Mouse (Mus musculus) MEL (cell line): ENCODE data around the gene Glyctk. TPM values are rescaled to one million over a fixed set of nuclear protein-coding genes. Genes with fewer than 3 reads are reported as not detected.

Source experiments
- DNase-seq: peaks from one replicate; pipeline ENCODE4 v3.0.0; 2011; ENCODE audit warnings: low read depth, low spot score
- H3K27ac ChIP-seq: 2 replicates; pipeline ENCODE4 v1.5.1; 2012; ENCODE audit warnings: low read depth, mild to moderate bottlenecking, control low read depth, low read length, moderate library complexity; ENCODE audit not compliant: control insufficient read depth
- H3K27me3 ChIP-seq, 2 experiments: fragments of 150-350 bp in 1 of 2; sonication (generic) in 1 of 2; 2 replicates each; pipeline ENCODE4 v1.6.1; 2012; ENCODE audit warnings: low read length in 2 of 2, mild to moderate bottlenecking in 2 of 2, improper control_type of control experiment in 1 of 2, moderate library complexity in 1 of 2; ENCODE audit not compliant: insufficient read depth in 2 of 2, control insufficient read depth in 1 of 2
- H3K36me3 ChIP-seq, 2 experiments: 2 replicates each; pipeline ENCODE4 v1.6.1; 2012 to 2014; ENCODE audit warnings: low read length in 2 of 2, improper control_type of control experiment in 1 of 2, inconsistent platforms in 1 of 2, mild to moderate bottlenecking in 1 of 2; ENCODE audit not compliant: insufficient read depth in 2 of 2, control insufficient read depth in 1 of 2
- H3K4me1 ChIP-seq, 2 experiments: fragments of 150-350 bp in 1 of 2; sonication (generic) in 1 of 2; 2 replicates each; pipeline ENCODE4 v1.6.1; 2012; ENCODE audit warnings: low read length in 2 of 2, improper control_type of control experiment in 1 of 2, mild to moderate bottlenecking in 1 of 2; ENCODE audit not compliant: insufficient read depth in 2 of 2, control insufficient read depth in 1 of 2
- H3K4me3 ChIP-seq, 2 experiments: fragments of 150-350 bp in 1 of 2; sonication (generic) in 1 of 2; 2 replicates each; pipeline ENCODE4 v1.5.1; 2012; ENCODE audit warnings: low read depth in 2 of 2, low read length in 2 of 2, mild to moderate bottlenecking in 2 of 2, moderate library complexity in 2 of 2, control low read depth in 1 of 2, improper control_type of control experiment in 1 of 2; ENCODE audit not compliant: control insufficient read depth in 1 of 2, insufficient read depth in 1 of 2
- H3K79me2 ChIP-seq: 2 replicates; pipeline ENCODE4 v1.6.1; 2012; ENCODE audit warnings: mild to moderate bottlenecking, low read length, moderate library complexity; ENCODE audit not compliant: control insufficient read depth, poor library complexity, insufficient read depth
- H3K9ac ChIP-seq: 2 replicates; pipeline ENCODE4 v1.6.1; 2012; ENCODE audit warnings: low read depth, mild to moderate bottlenecking, control low read depth, low read length, moderate library complexity; ENCODE audit not compliant: control insufficient read depth, poor library complexity, severe bottlenecking
- H3K9me3 ChIP-seq: fragments of 150-350 bp; sonication (generic); replicated peaks from 2 replicates; pipeline ENCODE4 v1.6.1; 2012; ENCODE audit warnings: mild to moderate bottlenecking, low read length, improper control_type of control experiment, moderate library complexity; ENCODE audit not compliant: insufficient read depth
- BHLHE40 ChIP-seq: IDR thresholded peaks from 2 replicates; pipeline ENCODE4 v1.6.1; 2012; ENCODE audit warnings: low read depth, mild to moderate bottlenecking, inconsistent platforms, low read length, improper control_type of control experiment, borderline replicate concordance
- CHD1 ChIP-seq: IDR thresholded peaks from 2 replicates; pipeline ENCODE4 v1.6.1; 2012; ENCODE audit warnings: low read depth, mild to moderate bottlenecking, inconsistent platforms, low read length, improper control_type of control experiment
- CHD2 ChIP-seq: IDR thresholded peaks from 2 replicates; pipeline ENCODE4 v1.6.1; 2011; ENCODE audit warnings: low read length, improper control_type of control experiment
- CTCF ChIP-seq, 3 experiments: IDR thresholded peaks in 2 of 3; conservative IDR thresholded peaks in 1 of 3; 2 replicates each; pipeline ENCODE4 v1.5.1; 2011 to 2012; ENCODE audit warnings: low read length in 3 of 3, low read depth in 2 of 3, mild to moderate bottlenecking in 2 of 3, improper control_type of control experiment in 1 of 3, inconsistent platforms in 1 of 3, mixed read lengths in 1 of 3, moderate library complexity in 1 of 3; ENCODE audit not compliant: control insufficient read depth in 1 of 3, insufficient read depth in 1 of 3, poor library complexity in 1 of 3, severe bottlenecking in 1 of 3
- E2F4 ChIP-seq: IDR thresholded peaks from 2 replicates; pipeline ENCODE4 v1.6.1; 2011; ENCODE audit warnings: low read depth, low read length, improper control_type of control experiment, borderline replicate concordance
- ELF1 ChIP-seq: IDR thresholded peaks from 2 replicates; pipeline ENCODE4 v1.6.1; 2014; ENCODE audit warnings: low read depth, mild to moderate bottlenecking, inconsistent platforms, low read length, improper control_type of control experiment, moderate library complexity
- EP300 ChIP-seq, 2 experiments: IDR thresholded peaks; 2 replicates each; pipeline ENCODE4 v1.6.1; 2011; ENCODE audit warnings: improper control_type of control experiment in 2 of 2, low read length in 2 of 2, low read depth in 1 of 2, mild to moderate bottlenecking in 1 of 2
- ETS1 ChIP-seq: IDR thresholded peaks from 2 replicates; pipeline ENCODE4 v1.6.1; 2012; ENCODE audit warnings: low read depth, mild to moderate bottlenecking, inconsistent platforms, low read length, improper control_type of control experiment, moderate library complexity
- GABPA ChIP-seq: IDR thresholded peaks from 2 replicates; pipeline ENCODE4 v1.6.1; 2012; ENCODE audit warnings: low read depth, mild to moderate bottlenecking, inconsistent platforms, low read length, improper control_type of control experiment, moderate library complexity
- GATA1 ChIP-seq: IDR thresholded peaks from 2 replicates; pipeline ENCODE4 v1.6.1; 2011; ENCODE audit warnings: low read depth, low read length, improper control_type of control experiment
- HCFC1 ChIP-seq: IDR thresholded peaks from 2 replicates; pipeline ENCODE4 v1.6.1; 2012; ENCODE audit warnings: low read depth, mild to moderate bottlenecking, inconsistent platforms, low read length, improper control_type of control experiment, moderate library complexity
- JUND ChIP-seq: IDR thresholded peaks from 2 replicates; pipeline ENCODE4 v1.6.1; 2011; ENCODE audit warnings: low read depth, mild to moderate bottlenecking, improper control_type of control experiment, low read length
- KAT2A ChIP-seq: conservative IDR thresholded peaks from 2 replicates; pipeline ENCODE4 v1.6.1; 2012; ENCODE audit warnings: low read depth, low read length, improper control_type of control experiment, inconsistent platforms
- MAFK ChIP-seq: IDR thresholded peaks from 2 replicates; pipeline ENCODE4 v1.6.1; 2011; ENCODE audit warnings: low read depth, mild to moderate bottlenecking, low read length, improper control_type of control experiment, borderline replicate concordance
- MAZ ChIP-seq: IDR thresholded peaks from 2 replicates; pipeline ENCODE4 v1.6.1; 2012; ENCODE audit warnings: low read depth, mild to moderate bottlenecking, inconsistent platforms, low read length, improper control_type of control experiment
- MEF2A ChIP-seq: IDR thresholded peaks from 2 replicates; pipeline ENCODE4 v1.6.1; 2014; ENCODE audit warnings: low read depth, mild to moderate bottlenecking, inconsistent platforms, low read length, improper control_type of control experiment; ENCODE audit not compliant: poor library complexity, insufficient replicate concordance, severe bottlenecking; ENCODE audit errors: extremely low read depth
- MXI1 ChIP-seq: IDR thresholded peaks from 2 replicates; pipeline ENCODE4 v1.6.1; 2011; ENCODE audit warnings: mild to moderate bottlenecking, low read depth, low read length, improper control_type of control experiment
- MYC ChIP-seq: IDR thresholded peaks from 2 replicates; pipeline ENCODE4 v1.6.1; 2011; ENCODE audit warnings: low read depth, mild to moderate bottlenecking, low read length, improper control_type of control experiment, moderate library complexity
- NELFE ChIP-seq: IDR thresholded peaks from 2 replicates; pipeline ENCODE4 v1.6.1; 2011; ENCODE audit warnings: low read depth, low read length, improper control_type of control experiment
- NRF1 ChIP-seq: IDR thresholded peaks from 2 replicates; pipeline ENCODE4 v1.6.1; 2014; ENCODE audit warnings: low read depth, mild to moderate bottlenecking, inconsistent platforms, low read length, improper control_type of control experiment, moderate library complexity; ENCODE audit not compliant: poor library complexity, insufficient read depth, severe bottlenecking
- POLR2A ChIP-seq, 2 experiments: IDR thresholded peaks; 2 replicates each; pipeline ENCODE4 v1.6.1; 2011 to 2012; ENCODE audit warnings: low read length in 2 of 2, mild to moderate bottlenecking in 2 of 2, control low read depth in 1 of 2, improper control_type of control experiment in 1 of 2, low read depth in 1 of 2, moderate library complexity in 1 of 2; ENCODE audit not compliant: control insufficient read depth in 1 of 2, insufficient read depth in 1 of 2, poor library complexity in 1 of 2
- POLR2AphosphoS2 ChIP-seq: IDR thresholded peaks from 2 replicates; pipeline ENCODE4 v1.6.1; 2011; ENCODE audit warnings: low read length, improper control_type of control experiment
- POLR2AphosphoS5 ChIP-seq: IDR thresholded peaks from 2 replicates; pipeline ENCODE4 v1.6.1; 2012; ENCODE audit warnings: low read depth, borderline replicate concordance, mild to moderate bottlenecking, inconsistent platforms, low read length, moderate library complexity, mixed read lengths
- RAD21 ChIP-seq: IDR thresholded peaks from 2 replicates; pipeline ENCODE4 v1.6.1; 2011; ENCODE audit warnings: mild to moderate bottlenecking, low read depth, low read length, improper control_type of control experiment
- RCOR1 ChIP-seq: IDR thresholded peaks from 2 replicates; pipeline ENCODE4 v1.6.1; 2012; ENCODE audit warnings: low read depth, mild to moderate bottlenecking, inconsistent platforms, low read length, improper control_type of control experiment
- SIN3A ChIP-seq: IDR thresholded peaks from 2 replicates; pipeline ENCODE4 v1.6.1; 2012; ENCODE audit warnings: low read length, improper control_type of control experiment, inconsistent platforms
- SMC3 ChIP-seq: IDR thresholded peaks from 2 replicates; pipeline ENCODE4 v1.6.1; 2011; ENCODE audit warnings: low read depth, low read length, improper control_type of control experiment
- TAL1 ChIP-seq: IDR thresholded peaks from 2 replicates; pipeline ENCODE4 v1.6.1; 2012; ENCODE audit warnings: mild to moderate bottlenecking, inconsistent platforms, low read length, moderate library complexity, mixed read lengths
- TBP ChIP-seq: IDR thresholded peaks from 2 replicates; pipeline ENCODE4 v1.8.0; 2011; ENCODE audit warnings: low read depth, low read length, improper control_type of control experiment
- TCF12 ChIP-seq: IDR thresholded peaks from 2 replicates; pipeline ENCODE4 v1.6.1; 2014; ENCODE audit warnings: low read depth, mild to moderate bottlenecking, inconsistent platforms, low read length, improper control_type of control experiment, moderate library complexity
- UBTF ChIP-seq: IDR thresholded peaks from 2 replicates; pipeline ENCODE4 v1.6.1; 2012; ENCODE audit warnings: low read depth, mild to moderate bottlenecking, inconsistent platforms, low read length, improper control_type of control experiment, moderate library complexity, borderline replicate concordance; ENCODE audit not compliant: insufficient read depth
- USF1 ChIP-seq: IDR thresholded peaks from 2 replicates; pipeline ENCODE4 v1.6.1; 2014; ENCODE audit warnings: low read depth, mild to moderate bottlenecking, inconsistent platforms, low read length, improper control_type of control experiment, moderate library complexity
- ZC3H11A ChIP-seq: IDR thresholded peaks from 2 replicates; pipeline ENCODE4 v1.6.1; 2012; ENCODE audit warnings: low read depth, mild to moderate bottlenecking, inconsistent platforms, low read length, improper control_type of control experiment
- ZKSCAN1 ChIP-seq: IDR thresholded peaks from 2 replicates; pipeline ENCODE4 v1.6.1; 2012; ENCODE audit warnings: low read depth, mild to moderate bottlenecking, inconsistent platforms, low read length, improper control_type of control experiment, moderate library complexity
- ZMIZ1 ChIP-seq: IDR thresholded peaks from 2 replicates; pipeline ENCODE4 v1.6.1; 2012; ENCODE audit warnings: low read depth, mild to moderate bottlenecking, inconsistent platforms, low read length, improper control_type of control experiment, moderate library complexity
- ZNF384 ChIP-seq: IDR thresholded peaks from 2 replicates; pipeline ENCODE4 v1.6.1; 2012; ENCODE audit warnings: low read depth, mild to moderate bottlenecking, inconsistent platforms, low read length, improper control_type of control experiment
- polyA plus RNA-seq, 2 experiments: library from polyadenylated mRNA; stranded (reverse) in 1 of 2; unstranded in 1 of 2; fragments of >175 nt in 1 of 2; fragments of >200 nt in 1 of 2; gene quantifications; 2 replicates each; pipeline versions ENCODE4 v1.2.1 to v1.2.4; 2012; ENCODE audit warnings: low replicate concordance in 2 of 2, low read depth in 1 of 2; ENCODE audit not compliant: insufficient read length in 2 of 2, insufficient read depth in 1 of 2, missing spikeins in 1 of 2
- total RNA-seq: library from RNA; depleted of rRNA; stranded (reverse); fragments of 300-350 nt; gene quantifications from 2 replicates; pipeline ENCODE4 v1.2.3, GENCODE M21; 2012

Glyctk gene
- total and polyA plus RNA-seq, 3 experiments: 3.1 to 3.3 TPM; not detected in 1

DNA sequence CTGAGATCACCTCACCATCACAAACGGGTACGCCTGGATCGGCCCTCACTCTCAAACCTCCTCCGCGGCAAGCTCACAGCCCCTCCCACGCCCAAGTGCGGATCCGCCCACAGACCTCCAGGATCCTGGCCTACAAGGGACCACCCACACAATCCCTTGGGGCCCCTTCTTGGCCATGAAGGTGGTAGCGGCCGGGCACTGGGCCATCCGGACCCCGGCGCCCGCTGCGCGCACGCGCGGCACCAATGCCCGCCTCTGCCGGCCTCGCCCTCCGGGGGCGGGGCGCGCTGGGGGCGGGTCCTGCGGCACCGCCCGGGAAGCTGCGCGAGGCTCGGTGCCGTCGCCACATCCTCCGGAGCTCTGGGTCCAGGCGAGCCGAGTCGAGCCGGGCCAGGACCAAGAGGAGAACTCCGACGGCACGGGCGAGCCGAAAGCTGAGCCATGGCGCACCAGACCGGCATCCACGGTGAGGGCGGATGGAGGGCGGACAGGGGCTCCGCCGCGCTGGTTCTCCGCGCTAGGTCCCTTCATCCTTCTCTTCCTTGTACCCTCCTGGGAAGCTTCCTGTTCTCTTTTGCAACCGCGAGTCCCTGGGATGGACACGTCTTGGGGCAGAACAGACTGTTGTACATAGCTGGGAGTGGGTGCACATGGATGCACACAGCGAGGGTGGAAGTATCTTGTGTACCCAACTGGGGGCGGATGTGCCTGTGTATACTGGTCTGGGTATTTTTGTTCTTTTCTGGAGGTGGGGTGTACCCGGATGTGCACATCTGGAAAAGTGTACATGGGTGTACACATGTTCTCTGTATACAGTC lies 45.1 kb upstream of the Glyctk start, which contains the start of gene Twf2:
TSS of gene Twf2 (plus strand) at position 290 of the 818 bp plus-strand sequence.
- Histone ChIP-seq H3K36me3 (peaks cover 0 to 19% of the 10 kb centered on the region in 2 experiments; a peak in 2 of 4 replicates), H3K27ac (peak within 1 kb of the TSS; percentile 58), H3K4me3 (peak within 1 kb of the TSS; percentile 67 to 88), H3K9me3 (no peaks in the 10 kb centered on the region), H3K9ac (peak within 1 kb of the TSS; percentile 62), H3K27me3 (no peaks in the 10 kb centered on the region), H3K79me2 (peaks cover 18% of the 10 kb centered on the region), H3K4me1 (peaks cover 9 to 35% of the 10 kb centered on the region in 2 experiments)
- DNase-seq: peak; percentile 94
- no peak for TF ChIP-seq SMC3
- no peak for TF ChIP-seq GATA1
- TF ChIP-seq E2F4: no peak
- TF ChIP-seq GABPA: no peak
- TF ChIP-seq MEF2A: no peak
- TF ChIP-seq POLR2AphosphoS2: peak; percentile 67
- peak; percentile 60 to 73 for TF ChIP-seq POLR2A (IDR thresholded peaks at IDR 0.05; ENCODE audit: control insufficient read depth in 1 of 2, insufficient read depth in 1 of 2, low read depth in 1 of 2, low read length in 2 of 2, poor library complexity in 1 of 2)
- peak; percentile 84 for TF ChIP-seq NRF1
- no peak for TF ChIP-seq ZNF384
- TF ChIP-seq ZC3H11A: no peak
- TF ChIP-seq EP300 (IDR thresholded peaks at IDR 0.05; ENCODE audit: low read depth in 1 of 2, low read length in 2 of 2): no peak
- no peak for TF ChIP-seq CHD1
- no peak for TF ChIP-seq RCOR1
- TF ChIP-seq UBTF: 0 out of 2 replicates have a peak, but pooled peaks have one; percentile 37
- no peak for TF ChIP-seq POLR2AphosphoS5
- peak; percentile 62; the same call in 1 of the 2 replicates for TF ChIP-seq MXI1
- TF ChIP-seq HCFC1: peak; percentile 67
- no peak for TF ChIP-seq RAD21
- no peak for TF ChIP-seq JUND
- no peak; the same call in 1 of the 2 replicates for TF ChIP-seq MAZ
- TF ChIP-seq TCF12: 0 out of 2 replicates have a peak, but pooled peaks have one; percentile 31
- TF ChIP-seq ELF1: peak; percentile 32; the same call in 1 of the 2 replicates
- TF ChIP-seq BHLHE40: no peak
- TF ChIP-seq USF1: no peak
- TF ChIP-seq NELFE: peak; percentile 85
- TF ChIP-seq CTCF (IDR thresholded peaks at IDR 0.05 in 2 of 3, conservative IDR thresholded peaks at IDR 0.05 in 1 of 3; ENCODE audit: control insufficient read depth in 1 of 3, insufficient read depth in 1 of 3, low read depth in 2 of 3, low read length in 3 of 3, poor library complexity in 1 of 3, severe bottlenecking in 1 of 3): no peak
- TF ChIP-seq MYC: 0 out of 2 replicates have a peak, but pooled peaks have one; percentile 31
- no peak for TF ChIP-seq TBP
- TF ChIP-seq ZMIZ1: peak; percentile 82; the same call in 1 of the 2 replicates
- TF ChIP-seq TAL1: no peak
- TF ChIP-seq CHD2: no peak
- no peak for TF ChIP-seq ETS1
- no peak for TF ChIP-seq MAFK
- no peak for TF ChIP-seq ZKSCAN1
- TF ChIP-seq KAT2A: no peak
- TF ChIP-seq SIN3A: peak; percentile 48
